Mouse (Mus musculus) lung, postnatal 0 days (tissue): ENCODE measurements around the gene Gpr149. TPM values are rescaled to one million over a fixed set of nuclear protein-coding genes. Genes with fewer than 3 reads are reported as not detected.

ENCODE experiments used
- ATAC-seq: fragments of 200-750 bp; cut with Nextera tagmentation; 2 replicates; pipeline ENCODE4 v1.8.0; 2017; ENCODE audit warnings: moderate library complexity
- DNase-seq: peaks from one replicate; pipeline ENCODE4 v3.0.0-alpha.2; 2016; ENCODE audit warnings: low spot score
- H3K27ac ChIP-seq: fragments of 300-500 bp; sonication (generic); 2 replicates; pipeline ENCODE4 v1.5.1; 2014; ENCODE audit warnings: antibody characterized with exemption, mild to moderate bottlenecking, low read length, mixed read lengths
- H3K27me3 ChIP-seq: fragments of 300-500 bp; sonication (generic); replicated peaks from 2 replicates; pipeline ENCODE4 v1.6.1; 2014; ENCODE audit warnings: low read length, mixed read lengths; ENCODE audit not compliant: insufficient read depth
- H3K36me3 ChIP-seq: fragments of 300-500 bp; sonication (generic); 2 replicates; pipeline ENCODE4 v1.6.1; 2014; ENCODE audit warnings: low read length, mixed read lengths; ENCODE audit not compliant: insufficient read depth
- H3K4me1 ChIP-seq: fragments of 300-500 bp; sonication (generic); 2 replicates; pipeline ENCODE4 v1.6.1; 2014; ENCODE audit warnings: antibody characterized with exemption, low read depth, low read length, mixed read lengths; ENCODE audit not compliant: insufficient read depth
- H3K4me2 ChIP-seq: fragments of 300-500 bp; sonication (generic); replicated peaks from 2 replicates; pipeline ENCODE4 v1.6.1; 2014; ENCODE audit warnings: low read depth, mild to moderate bottlenecking, low read length, moderate library complexity, mixed read lengths
- H3K4me3 ChIP-seq: fragments of 300-500 bp; sonication (generic); 2 replicates; pipeline ENCODE4 v1.5.1; 2014; ENCODE audit warnings: low read depth, low read length
- H3K9ac ChIP-seq: fragments of 300-500 bp; sonication (generic); replicated peaks from 2 replicates; pipeline ENCODE4 v1.6.1; 2014; ENCODE audit warnings: low read depth, mild to moderate bottlenecking
- H3K9me3 ChIP-seq: fragments of 300-500 bp; sonication (generic); 2 replicates; pipeline ENCODE4 v1.6.1; 2016; ENCODE audit warnings: low read length, mixed read lengths
- CTCF ChIP-seq: IDR thresholded peaks from 2 replicates; pipeline ENCODE4 v1.5.1; 2016; ENCODE audit warnings: antibody characterized with exemption, mild to moderate bottlenecking
- EP300 ChIP-seq: IDR thresholded peaks from 2 replicates; pipeline ENCODE4 v1.6.1; 2016; ENCODE audit warnings: antibody characterized with exemption, mild to moderate bottlenecking, control low read depth
- WGBS: fragments of 180-500 bp; shearing (Covaris S2); extraction: QIAGEN DNeasy Blood & Tissue Kit; methylation state at CpG from one replicate; pipeline ENCODE4 v1.1.7; 2014; 5-methylcytosine and 5-hydroxymethylcytosine counted together
- polyA plus RNA-seq: library from polyadenylated mRNA; unstranded; fragments of >200 nt; fragmentation: Nextera tagmentation; extraction: Ambion mirVana; gene quantifications from 2 replicates; pipeline ENCODE4 v1.2.1, GENCODE M21; 2015

Gene Gpr149
- polyA plus RNA-seq, 1 experiment from 2014 or later, result not detected

DNA sequence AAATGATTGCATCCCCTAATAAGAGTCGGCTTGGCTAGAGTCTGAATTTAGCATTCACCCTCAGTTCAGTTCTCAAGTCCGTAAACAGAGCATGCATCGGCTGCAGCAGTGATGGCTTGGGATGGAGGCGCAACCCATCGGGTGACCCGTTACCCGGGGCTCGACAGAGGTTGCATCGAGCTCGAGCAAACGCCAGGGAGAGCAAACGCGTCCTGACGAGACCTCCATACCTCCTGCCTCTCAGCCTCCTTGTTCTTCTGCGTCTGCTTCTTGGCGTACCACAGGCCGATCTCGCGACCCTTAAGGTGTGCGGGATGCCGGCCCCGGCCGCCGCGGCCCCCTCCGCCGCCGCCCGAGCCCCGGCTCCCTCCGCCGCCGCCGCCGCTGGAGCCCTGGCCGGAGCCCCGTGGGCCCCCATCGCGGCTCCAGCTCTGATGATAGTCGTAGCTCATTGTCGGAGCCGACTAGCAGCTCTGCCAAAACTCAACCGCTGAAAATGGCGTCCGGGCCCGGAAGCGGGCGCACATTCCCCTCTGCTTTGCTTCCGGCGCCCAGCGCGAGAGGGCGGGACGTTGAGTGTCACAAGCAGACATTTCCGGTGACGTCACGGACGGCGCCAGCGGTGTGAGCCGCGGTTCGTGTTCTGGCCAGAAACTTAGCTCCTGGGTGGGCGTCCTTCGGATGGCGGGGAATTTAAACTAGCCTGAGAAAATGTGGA is 98.3 kb downstream of the Gpr149 start, which contains the start of gene Dhx36:
TSS of gene Dhx36 (minus strand) at position 517 of the 718 bp plus-strand sequence.
- no peaks in the 10 kb centered on the region for H3K9me3 ChIP-seq
- H3K36me3 ChIP-seq, result no peaks in the 10 kb centered on the region
- peak within 1 kb of the TSS; percentile 63 for H3K4me2 ChIP-seq
- H3K27ac ChIP-seq, result peak within 1 kb of the TSS; percentile 91
- H3K4me1 ChIP-seq, result peaks cover 6% of the 10 kb centered on the region; the same call in 1 of the 2 replicates
- peak within 1 kb of the TSS; percentile 94 for H3K9ac ChIP-seq
- 2% methylated on average over 61 of the region's 66 CpGs for WGBS
- H3K27me3 ChIP-seq, result no peaks in the 10 kb centered on the region
- TF ChIP-seq EP300 (peak; percentile 44; the same call in 1 of the 2 replicates), CTCF (no peak; the same call in 1 of the 2 replicates)
- peak; percentile 97 for DNase-seq
- H3K4me3 ChIP-seq, result peak within 1 kb of the TSS; percentile 98
- peak; percentile 100 for ATAC-seq

DNA sequence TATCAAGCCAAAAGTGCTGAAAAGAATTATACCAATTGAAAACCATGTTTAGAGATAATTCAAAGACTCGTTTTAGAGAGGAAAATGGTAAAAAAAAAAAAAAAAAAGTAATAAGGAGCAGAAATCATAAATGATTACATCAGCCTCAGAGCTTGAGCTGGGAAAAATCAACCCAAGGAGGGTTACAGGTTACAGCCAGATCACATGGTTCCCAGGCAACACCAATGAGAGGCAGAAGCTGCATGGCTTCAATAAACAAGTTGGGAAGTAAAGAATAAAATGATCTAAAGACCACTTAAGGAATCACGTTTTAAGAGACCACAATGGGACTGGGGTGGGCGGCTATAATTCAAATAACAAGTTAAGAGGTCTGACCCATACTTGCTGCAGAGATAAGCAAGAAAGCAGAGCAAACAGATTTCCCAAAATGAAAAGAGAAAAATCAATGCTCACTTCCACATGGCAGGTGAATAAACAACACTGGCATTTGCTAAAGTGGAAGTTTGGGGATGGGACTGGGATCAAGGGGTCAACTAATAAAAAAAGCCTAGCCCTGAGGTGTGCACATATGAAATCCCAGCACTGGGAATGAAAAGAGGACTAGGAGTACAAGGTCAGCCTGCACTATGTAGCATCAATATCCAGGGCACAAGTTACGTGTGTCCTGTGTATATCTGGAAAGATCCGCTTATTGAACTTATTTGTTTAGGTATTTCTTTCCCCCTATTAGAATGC is 99.6 kb downstream of the Gpr149 start:
- TF ChIP-seq CTCF (no peak), EP300 (no peak)
- ATAC-seq, result no peak

DNA sequence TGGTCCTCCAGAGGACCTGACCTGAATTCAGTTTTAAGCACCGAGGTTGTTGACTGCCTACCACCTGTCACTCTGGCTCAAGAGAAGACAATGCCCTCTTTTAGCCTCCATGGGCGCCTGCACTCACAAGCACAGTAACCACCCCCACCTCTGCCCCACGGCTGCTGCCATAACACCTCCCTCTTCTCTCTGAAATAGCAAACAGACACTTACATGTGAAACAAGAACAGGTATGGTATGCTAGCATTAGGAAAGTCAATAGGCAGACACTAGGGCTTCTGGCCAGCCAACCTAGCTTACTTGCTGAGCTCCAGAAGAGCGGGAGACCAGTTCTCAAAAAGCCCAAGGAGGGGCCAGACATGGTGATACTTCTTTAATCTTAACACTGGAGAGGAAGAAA is 105.6 kb downstream of the Gpr149 start:
- Histone ChIP-seq H3K27ac (no peak overlapping the region), H3K4me3 (no peak overlapping the region), H3K9ac (no peak overlapping the region), H3K4me2 (no peak overlapping the region), H3K27me3 (no peaks in the 10 kb centered on the region), H3K4me1 (no peaks in the 10 kb centered on the region), H3K9me3 (no peaks in the 10 kb centered on the region), H3K36me3 (peaks cover 23% of the 10 kb centered on the region; the same call in 1 of the 2 replicates)
- no peak for DNase-seq
- WGBS, result 66% methylated on average over 4 of the region's 4 CpGs
- TF ChIP-seq CTCF, result no peak
- no peak for TF ChIP-seq EP300
- no peak for ATAC-seq

More for the DNA sequence above, 99.6 kb downstream of the Gpr149 start:
- Histone ChIP-seq H3K9me3 (no peaks in the 10 kb centered on the region), H3K4me3 (no peak overlapping the region), H3K27me3 (no peaks in the 10 kb centered on the region), H3K9ac (no peak overlapping the region), H3K27ac (no peak overlapping the region), H3K4me2 (peak overlapping the region; percentile 63), H3K36me3 (peaks cover 7% of the 10 kb centered on the region; the same call in 1 of the 2 replicates), H3K4me1 (peaks cover 6% of the 10 kb centered on the region; the same call in 1 of the 2 replicates)
- 46% methylated on average over 5 of the region's 5 CpGs for WGBS
- no peak for DNase-seq

DNA sequence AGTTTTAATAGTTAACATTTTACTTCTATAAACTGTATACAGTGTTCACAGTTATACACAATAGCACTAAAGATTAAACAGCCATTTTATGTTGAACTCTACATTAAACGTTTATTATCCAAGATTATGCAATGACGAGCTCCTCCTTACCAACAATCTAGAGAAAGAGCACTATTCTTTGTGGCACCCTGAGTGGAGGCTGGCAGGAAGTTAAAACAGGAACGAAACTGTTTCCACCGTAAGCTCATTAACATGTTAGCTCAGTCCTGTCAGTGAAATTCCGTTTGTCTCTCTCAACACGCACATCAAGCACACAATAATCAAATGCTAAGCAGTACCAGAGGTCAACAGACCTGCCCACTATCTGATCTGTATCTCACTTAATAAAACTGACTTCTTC is 112.4 kb downstream of the Gpr149 start:
- TF ChIP-seq EP300 (no peak), CTCF (no peak)
- Histone ChIP-seq H3K27me3 (no peaks in the 10 kb centered on the region), H3K9ac (no peak overlapping the region), H3K4me1 (no peaks in the 10 kb centered on the region), H3K4me2 (no peak overlapping the region), H3K9me3 (no peaks in the 10 kb centered on the region), H3K36me3 (peaks cover 18% of the 10 kb centered on the region; the same call in 1 of the 2 replicates), H3K27ac (no peak overlapping the region), H3K4me3 (no peak overlapping the region)
- DNase-seq (no peak), ATAC-seq (no peak)
- WGBS, result 76% methylated on average over 6 of the region's 6 CpGs

DNA sequence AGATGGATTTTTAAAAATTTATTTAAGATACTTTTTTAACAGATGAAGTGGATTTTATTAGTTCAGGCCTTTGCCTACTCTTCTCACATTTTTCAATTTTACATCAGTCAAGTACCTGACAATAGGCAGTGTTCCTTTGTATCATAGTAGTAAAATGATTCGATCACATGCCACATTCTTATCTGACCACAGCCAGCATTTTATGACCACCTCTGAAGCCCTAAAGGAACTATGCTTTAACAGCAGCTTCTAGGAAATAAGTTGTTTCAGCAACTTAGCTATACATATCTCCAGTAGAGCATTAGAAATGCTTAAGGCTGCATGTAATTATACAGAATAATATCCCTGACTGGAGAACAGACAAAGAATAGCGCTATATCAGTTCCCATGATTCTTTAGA is 120.6 kb downstream of the Gpr149 start:
- Histone ChIP-seq H3K27me3 (no peaks in the 10 kb centered on the region), H3K9ac (no peak overlapping the region), H3K27ac (no peak overlapping the region), H3K4me1 (no peaks in the 10 kb centered on the region), H3K36me3 (peaks cover 19% of the 10 kb centered on the region), H3K9me3 (no peaks in the 10 kb centered on the region), H3K4me3 (no peak overlapping the region), H3K4me2 (no peak overlapping the region)
- ATAC-seq, result no peak
- TF ChIP-seq EP300 (no peak), CTCF (no peak)
- WGBS, result 97% methylated on average over 2 of the region's 2 CpGs
- DNase-seq, result no peak

Other genes with a start within 250 kb of the Gpr149 start
- 15.9 and 16.9 TPM in 2 replicates for gene Dhx36, start 98.1 kb downstream of the Gpr149 start, polyA plus RNA-seq